Mouse (Mus musculus): ENCODE measurements around the gene Tns1. TPM values are rescaled to one million over a fixed set of nuclear protein-coding genes. Genes with fewer than 3 reads are reported as not detected.
A peak's percentile ranks its signal among the peaks of the same experiment; 100 is the strongest.

The Tns1 gene
- polyA plus RNA-seq, 1 experiment: 13.2 TPM

- H3K4me3 ChIP-seq (replicated peaks): no peak overlapping the region
- no peaks in the 10 kb centered on the region for H3K9me3 ChIP-seq
- TF ChIP-seq GATA1 (IDR thresholded peaks at IDR 0.05; ENCODE audit: borderline replicate concordance, low read length) (no peak), FLI1 (IDR thresholded peaks at IDR 0.05; ENCODE audit: low read length) (no peak)
- H3K4me1 ChIP-seq: peaks cover 18% of the 10 kb centered on the region
- H3K27me3 ChIP-seq (replicated peaks): peaks cover 92% of the 10 kb centered on the region
- no peaks in the 10 kb centered on the region for H3K36me3 ChIP-seq (replicated peaks; ENCODE audit: low read length)
Observed at GRCm38 (mm10) chr1:74109670-74110069, 14.6 kb downstream of the Tns1 start.

DNA sequence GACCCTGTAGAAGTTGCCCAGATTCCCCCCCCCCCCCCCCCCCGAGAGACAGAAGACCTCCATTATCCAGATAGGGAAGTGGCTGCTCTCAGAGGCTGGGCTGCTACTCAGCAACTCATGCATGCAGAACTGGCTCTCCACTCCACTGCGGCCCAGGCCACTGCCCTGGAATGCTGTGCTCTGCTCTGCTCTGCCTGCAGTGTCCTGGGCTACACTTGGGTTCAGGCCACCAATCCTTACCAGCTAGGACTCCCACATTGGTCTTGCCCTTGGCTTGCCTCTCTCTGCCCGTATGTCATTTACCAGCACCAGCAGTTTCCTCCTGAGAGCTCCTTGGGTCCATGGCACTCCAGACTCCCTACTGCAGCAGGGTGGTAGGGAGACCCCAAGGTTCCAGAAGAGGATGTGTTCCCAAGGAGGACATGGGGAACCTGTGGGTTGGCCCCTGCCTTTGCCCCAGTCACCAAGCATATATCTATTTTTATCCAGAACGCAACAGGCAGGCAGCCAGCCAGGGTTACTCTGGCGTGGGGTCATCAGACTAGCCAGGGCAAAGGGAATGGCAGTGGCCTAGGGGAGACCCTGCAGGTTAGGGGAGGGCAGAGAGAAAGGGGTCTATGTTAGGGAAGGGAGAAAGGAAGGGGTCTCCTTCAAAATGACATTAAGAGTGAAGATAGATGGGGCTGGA, 16.2 kb downstream of the Tns1 start:
- no peak for TF ChIP-seq GATA1 (IDR thresholded peaks at IDR 0.05; ENCODE audit: borderline replicate concordance, low read length)
- Histone ChIP-seq H3K4me1 (peaks cover 14% of the 10 kb centered on the region), H3K36me3 (replicated peaks; ENCODE audit: low read length) (no peaks in the 10 kb centered on the region), H3K9me3 (no peaks in the 10 kb centered on the region), H3K4me3 (replicated peaks) (no peak overlapping the region), H3K27me3 (replicated peaks) (peaks cover 93% of the 10 kb centered on the region)

DNA sequence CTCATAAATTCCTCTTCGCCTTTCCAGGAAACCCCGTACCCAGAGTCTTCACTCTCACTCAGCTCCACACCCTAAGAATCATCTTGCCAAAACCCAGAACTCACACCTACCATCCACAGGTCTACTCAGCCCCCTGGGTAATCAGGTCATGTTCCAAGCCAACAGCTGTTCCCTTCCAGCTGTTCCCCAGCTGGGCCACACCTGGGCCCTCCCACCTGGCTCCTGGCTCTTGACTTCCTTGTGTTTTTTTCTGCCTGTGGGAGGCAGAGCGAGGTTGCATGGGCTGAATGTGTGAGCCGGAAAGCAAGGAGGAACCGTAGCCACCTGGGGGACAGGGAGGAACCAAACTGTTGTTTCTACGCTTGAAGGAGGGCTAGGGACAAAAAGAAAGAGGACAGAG, 18.0 kb downstream of the Tns1 start:
- TF ChIP-seq GATA1 (IDR thresholded peaks at IDR 0.05; ENCODE audit: borderline replicate concordance, low read length) (no peak), FLI1 (IDR thresholded peaks at IDR 0.05; ENCODE audit: low read length) (no peak)
- Histone ChIP-seq H3K4me3 (replicated peaks) (no peak overlapping the region), H3K9me3 (no peaks in the 10 kb centered on the region), H3K27me3 (replicated peaks) (peaks cover 95% of the 10 kb centered on the region), H3K4me1 (peaks cover 5% of the 10 kb centered on the region), H3K36me3 (replicated peaks; ENCODE audit: low read length) (no peaks in the 10 kb centered on the region)

DNA sequence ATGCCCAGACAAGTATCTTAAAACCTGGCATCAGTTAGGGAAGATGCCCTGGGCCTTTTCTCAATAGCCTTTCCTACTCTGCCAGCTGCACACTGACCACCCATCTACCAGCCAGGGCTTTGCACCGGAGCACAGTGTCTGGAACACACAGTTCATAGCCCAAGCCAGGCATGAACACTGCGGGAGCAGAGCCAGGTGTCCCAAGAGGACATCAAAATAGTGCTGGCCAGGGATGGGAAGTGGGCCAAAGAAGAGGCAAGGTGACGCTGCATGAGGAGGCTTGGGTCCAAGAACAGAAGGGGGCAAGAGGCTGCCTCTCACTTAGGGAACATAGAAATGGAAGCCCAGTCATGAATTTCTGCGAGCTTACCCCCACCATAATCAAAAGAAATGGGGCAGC, 18.6 kb downstream of the Tns1 start:
- peaks cover 5% of the 10 kb centered on the region for H3K4me1 ChIP-seq
- TF ChIP-seq FLI1 (IDR thresholded peaks at IDR 0.05; ENCODE audit: low read length): no peak
- no peak for TF ChIP-seq GATA1 (IDR thresholded peaks at IDR 0.05; ENCODE audit: borderline replicate concordance, low read length)
- H3K9me3 ChIP-seq: no peaks in the 10 kb centered on the region
- H3K4me3 ChIP-seq (replicated peaks): no peak overlapping the region
- no peaks in the 10 kb centered on the region for H3K36me3 ChIP-seq (replicated peaks; ENCODE audit: low read length)
- peaks cover 94% of the 10 kb centered on the region for H3K27me3 ChIP-seq (replicated peaks)

DNA sequence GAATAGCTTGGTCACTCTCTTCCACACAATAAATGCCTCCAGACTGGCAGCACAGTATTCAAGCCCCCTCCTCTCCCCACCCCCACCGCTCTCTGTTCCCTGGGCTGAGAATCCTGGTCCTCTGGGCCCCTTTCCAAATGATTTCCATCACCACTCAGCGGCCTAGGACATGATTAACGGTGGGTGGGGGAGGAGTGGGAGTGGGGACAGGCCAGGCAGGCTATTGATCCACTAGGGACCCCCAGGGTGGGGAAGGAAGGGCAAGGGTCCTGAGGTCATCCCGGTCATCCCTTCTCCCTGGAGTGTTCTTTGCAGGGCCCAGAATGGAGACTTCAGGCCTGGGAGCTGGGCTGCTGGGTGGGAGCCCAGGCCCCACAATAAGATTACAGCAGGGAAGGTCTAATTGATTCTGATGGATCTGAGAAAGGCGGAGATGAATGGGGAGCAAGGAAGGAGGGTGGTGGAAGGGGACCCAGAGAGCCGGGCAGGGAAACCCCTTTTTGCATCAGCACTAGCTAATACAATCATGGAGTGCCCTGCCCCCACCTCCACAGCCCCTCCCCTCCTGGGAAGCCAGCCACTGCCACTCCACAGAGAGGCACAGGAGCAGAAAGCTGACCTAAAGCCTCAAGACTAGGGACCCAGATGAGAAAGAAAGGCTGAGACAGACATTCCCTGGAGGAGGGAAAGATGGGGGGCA, 20.4 kb downstream of the Tns1 start:
- Histone ChIP-seq H3K4me3 (replicated peaks) (no peak overlapping the region), H3K27me3 (replicated peaks) (peaks cover 94% of the 10 kb centered on the region), H3K4me1 (peaks cover 15% of the 10 kb centered on the region), H3K9me3 (no peaks in the 10 kb centered on the region), H3K36me3 (replicated peaks; ENCODE audit: low read length) (no peaks in the 10 kb centered on the region)
- TF ChIP-seq GATA1 (IDR thresholded peaks at IDR 0.05; ENCODE audit: borderline replicate concordance, low read length) (no peak), FLI1 (IDR thresholded peaks at IDR 0.05; ENCODE audit: low read length) (no peak)

DNA sequence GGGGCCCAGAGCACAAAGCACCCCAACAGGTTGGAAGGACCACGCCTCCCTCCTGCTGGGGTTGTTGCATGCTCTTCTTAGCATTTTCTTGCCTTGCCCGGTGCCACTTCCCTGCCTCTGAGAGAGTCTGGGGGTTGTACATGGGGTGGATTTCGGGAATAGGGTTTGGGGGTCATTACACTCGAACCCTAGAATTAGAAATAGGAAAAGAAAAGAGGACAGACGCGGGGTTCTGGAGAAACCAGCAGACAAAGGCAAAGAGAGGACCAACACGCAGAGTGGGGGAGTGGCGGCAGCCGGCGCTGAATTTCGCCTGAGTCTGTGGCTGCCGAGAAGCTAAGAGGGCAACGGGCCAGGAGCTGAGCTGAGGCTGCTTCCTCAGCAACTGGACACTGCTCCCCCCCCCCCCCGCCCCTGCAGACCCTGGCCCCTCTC, 25.2 kb downstream of the Tns1 start:
- peaks cover 95% of the 10 kb centered on the region for H3K27me3 ChIP-seq (replicated peaks)
- H3K9me3 ChIP-seq: no peaks in the 10 kb centered on the region
- TF ChIP-seq FLI1 (IDR thresholded peaks at IDR 0.05; ENCODE audit: low read length): no peak
- peaks cover 20% of the 10 kb centered on the region for H3K4me1 ChIP-seq
- H3K4me3 ChIP-seq (replicated peaks): peak overlapping the region; percentile 83
- no peaks in the 10 kb centered on the region for H3K36me3 ChIP-seq (replicated peaks; ENCODE audit: low read length)

- Histone ChIP-seq H3K27me3 (replicated peaks) (peaks cover 94% of the 10 kb centered on the region), H3K4me3 (replicated peaks) (peak overlapping the region; percentile 83), H3K4me1 (peaks cover 20% of the 10 kb centered on the region), H3K36me3 (replicated peaks; ENCODE audit: low read length) (no peaks in the 10 kb centered on the region), H3K9me3 (no peaks in the 10 kb centered on the region)
- no peak for TF ChIP-seq FLI1 (IDR thresholded peaks at IDR 0.05; ENCODE audit: low read length)
- no peak for TF ChIP-seq GATA1 (IDR thresholded peaks at IDR 0.05; ENCODE audit: borderline replicate concordance, low read length)
Observed at GRCm38 (mm10) chr1:74098004-74099000, 25.9 kb downstream of the Tns1 start.

- peaks cover 93% of the 10 kb centered on the region for H3K27me3 ChIP-seq (replicated peaks)
- H3K4me3 ChIP-seq (replicated peaks): no peak overlapping the region
- TF ChIP-seq GATA1 (IDR thresholded peaks at IDR 0.05; ENCODE audit: borderline replicate concordance, low read length): no peak
- TF ChIP-seq FLI1 (IDR thresholded peaks at IDR 0.05; ENCODE audit: low read length): no peak
- H3K4me1 ChIP-seq: peaks cover 25% of the 10 kb centered on the region
- no peaks in the 10 kb centered on the region for H3K9me3 ChIP-seq
- no peaks in the 10 kb centered on the region for H3K36me3 ChIP-seq (replicated peaks; ENCODE audit: low read length)
Observed at GRCm38 (mm10) chr1:74095728-74096127, 28.5 kb downstream of the Tns1 start.

GRCm38 (mm10) chr1:74095296-74095695, 29.0 kb downstream of the Tns1 start:
- no peaks in the 10 kb centered on the region for H3K36me3 ChIP-seq (replicated peaks; ENCODE audit: low read length)
- H3K4me1 ChIP-seq: peaks cover 25% of the 10 kb centered on the region
- no peak for TF ChIP-seq FLI1 (IDR thresholded peaks at IDR 0.05; ENCODE audit: low read length)
- TF ChIP-seq GATA1 (IDR thresholded peaks at IDR 0.05; ENCODE audit: borderline replicate concordance, low read length): no peak
- no peaks in the 10 kb centered on the region for H3K9me3 ChIP-seq
- no peak overlapping the region for H3K4me3 ChIP-seq (replicated peaks)
- peaks cover 93% of the 10 kb centered on the region for H3K27me3 ChIP-seq (replicated peaks)

Data from megakaryocyte, embryonic 14.5 days (primary cell).